Mouse (Mus musculus) liver, adult 2 months (tissue): ENCODE results near the gene Serinc3.

Source experiments
- CTCF ChIP-seq: fragments of 200-500 bp; IDR thresholded peaks from 2 replicates; pipeline ENCODE4 v1.5.1; 2011; ENCODE audit warnings: low read depth, low read length, control low read depth
- POLR2A ChIP-seq: fragments of 200-500 bp; IDR thresholded peaks from 2 replicates; pipeline ENCODE4 v1.6.1; 2011; ENCODE audit warnings: low read length, control low read depth; ENCODE audit not compliant: insufficient read depth; ENCODE audit errors: extremely low read depth

DNA sequence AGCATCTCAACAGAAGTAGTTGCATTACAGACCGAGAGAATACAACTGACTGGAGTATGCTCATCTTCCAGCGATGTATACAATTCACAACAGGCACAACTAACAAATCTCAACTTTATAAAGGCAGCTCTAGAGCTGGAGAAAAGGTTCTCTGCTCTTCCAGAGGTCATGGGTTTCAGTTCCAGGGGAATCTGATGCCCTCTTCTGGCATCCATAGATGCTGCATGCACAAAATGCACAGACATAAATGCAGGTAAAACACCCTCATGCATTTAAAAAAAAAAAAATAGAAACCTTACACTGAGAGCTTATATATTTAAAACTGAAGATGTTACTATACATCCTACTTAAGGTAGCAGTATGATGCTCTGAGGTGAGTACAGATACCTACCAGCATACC is 13.2 kb downstream of the Serinc3 start:
- no peak for TF ChIP-seq CTCF
- TF ChIP-seq POLR2A, result no peak
